Mouse (Mus musculus): Measurements from ENCODE around the gene Gucy2c. TPM values are rescaled to one million over a fixed set of nuclear protein-coding genes. Genes with fewer than 3 reads are reported as not detected.

Gene Gucy2c
- polyA plus RNA-seq, 1 experiment from 2014 or later = 0.15 TPM

GRCm38 (mm10) chr6:136647455-136647861 lies 134.1 kb downstream of the Gucy2c start:
- no peak overlapping the region for H3K27ac ChIP-seq (ENCODE audit: low read length)

More at GRCm38 (mm10) chr6:136647455-136647861, 134.1 kb downstream of the Gucy2c start:
- no peaks in the 10 kb centered on the region for H3K36me3 ChIP-seq (ENCODE audit: control insufficient read depth, insufficient read depth)
- no peaks in the 10 kb centered on the region for H3K27me3 ChIP-seq (replicated peaks; ENCODE audit: control insufficient read depth, insufficient read depth, low read length)
- H3K4me1 ChIP-seq (replicated peaks; ENCODE audit: control insufficient read depth, insufficient read depth, low read length) = 0 out of 2 replicates have a peak, but pooled peaks cover 2% of the 10 kb centered on the region
- H3K9ac ChIP-seq (replicated peaks; ENCODE audit: low read depth, low read length) = no peak overlapping the region
- H3K4me2 ChIP-seq (ENCODE audit: low read length) = no peak overlapping the region
- 83% methylated on average over 10 of the region's 10 CpGs for WGBS
- no peak for ATAC-seq
- no peak overlapping the region for H3K4me3 ChIP-seq (replicated peaks; ENCODE audit: low read length)
- H3K9me3 ChIP-seq (ENCODE audit: control insufficient read depth, low read length) = no peaks in the 10 kb centered on the region

Small RNA genes within 50 kb of the gene (microRNA-seq; reads per million reads assigned to microRNA genes)
- not detected for gene Gm44364

Other genes with a start within 250 kb of the Gucy2c start
- 0.46 and 0.75 TPM in 2 replicates for gene Plbd1, start 119.8 kb downstream of the Gucy2c start, polyA plus RNA-seq (2015; fragmentation: Nextera tagmentation; extraction: Ambion mirVana)
- gene Hist4h4, start 22.6 kb upstream of the Gucy2c start, polyA plus RNA-seq (2015; fragmentation: Nextera tagmentation; extraction: Ambion mirVana) = 0.62 and 0.81 TPM in 2 replicates
- gene H2afj, start 26.5 kb upstream of the Gucy2c start, polyA plus RNA-seq (2015; fragmentation: Nextera tagmentation; extraction: Ambion mirVana) = 107 and 113 TPM in 2 replicates
- 1.0 and 1.4 TPM in 2 replicates for gene BC049715, start 45.9 kb upstream of the Gucy2c start, polyA plus RNA-seq (2015; fragmentation: Nextera tagmentation; extraction: Ambion mirVana)
- 79.2 and 82.3 TPM in 2 replicates for gene Wbp11, start 46.5 kb upstream of the Gucy2c start, polyA plus RNA-seq (2015; fragmentation: Nextera tagmentation; extraction: Ambion mirVana)
- 0.54 and 0.91 TPM in 2 replicates for gene Smco3, start 53.7 kb upstream of the Gucy2c start, polyA plus RNA-seq (2015; fragmentation: Nextera tagmentation; extraction: Ambion mirVana)
- gene Art4, start 76.0 kb upstream of the Gucy2c start, polyA plus RNA-seq (2015; fragmentation: Nextera tagmentation; extraction: Ambion mirVana) = 0.08 and 0.09 TPM in 2 replicates
- gene Mgp, start 94.1 kb upstream of the Gucy2c start, polyA plus RNA-seq (2015; fragmentation: Nextera tagmentation; extraction: Ambion mirVana) = 8.2 and 22.7 TPM in 2 replicates
- 0.24 and 0.34 TPM in 2 replicates for gene Erp27, start 140.4 kb upstream of the Gucy2c start, polyA plus RNA-seq (2015; fragmentation: Nextera tagmentation; extraction: Ambion mirVana)
- not detected in 2 replicates for gene Pde6h, start 142.1 kb upstream of the Gucy2c start, polyA plus RNA-seq (2015; fragmentation: Nextera tagmentation; extraction: Ambion mirVana)
- 18.5 and 20.6 TPM in 2 replicates for gene Arhgdib, start 160.1 kb upstream of the Gucy2c start, polyA plus RNA-seq (2015; fragmentation: Nextera tagmentation; extraction: Ambion mirVana)

Measured in forebrain, embryonic 16.5 days (tissue).